Mouse (Mus musculus) C2C12 (cell line): ENCODE measurements around the gene Trak1. TPM values are rescaled to one million over a fixed set of nuclear protein-coding genes. Genes with fewer than 3 reads are reported as not detected.

Experiments
- H3K27me3 ChIP-seq: one replicate; pipeline ENCODE4 v1.6.1; 2011; ENCODE audit not compliant: control insufficient read depth, insufficient read depth, insufficient read length
- H3K36me3 ChIP-seq: one replicate; pipeline ENCODE4 v1.6.1; 2011; ENCODE audit not compliant: control insufficient read depth, insufficient read depth
- H3K4me3 ChIP-seq: one replicate; pipeline ENCODE4 v1.5.1; 2011; ENCODE audit warnings: mild to moderate bottlenecking, control low read depth; ENCODE audit not compliant: poor library complexity, insufficient read depth, severe bottlenecking
- H3K79me2 ChIP-seq: one replicate; pipeline ENCODE4 v1.6.1; 2011; ENCODE audit not compliant: control insufficient read depth, insufficient read depth
- H3K79me3 ChIP-seq: one replicate; pipeline ENCODE4 v1.6.1; 2011; ENCODE audit warnings: low read depth, control low read depth
- H3ac ChIP-seq: one replicate; pipeline ENCODE3; 2011; ENCODE audit warnings: low read depth; ENCODE audit not compliant: control insufficient read depth, insufficient read length
- CEBPB ChIP-seq: IDR thresholded peaks from one replicate; pipeline ENCODE4 v1.6.1; 2011; ENCODE audit warnings: low read depth, mild to moderate bottlenecking, control low read depth, moderate library complexity
- CTCF ChIP-seq: IDR thresholded peaks from one replicate; pipeline ENCODE4 v1.5.1; 2011; ENCODE audit not compliant: control insufficient read depth, insufficient read depth, insufficient read length
- FOSL1 ChIP-seq: IDR thresholded peaks from one replicate; pipeline ENCODE4 v1.8.0; 2011; ENCODE audit warnings: mild to moderate bottlenecking, low read length; ENCODE audit not compliant: poor library complexity, insufficient read depth, severe bottlenecking
- MAX ChIP-seq: IDR thresholded peaks from one replicate; pipeline ENCODE4 v1.6.1; 2011; ENCODE audit warnings: mild to moderate bottlenecking, control low read depth
- MYOD1 ChIP-seq: IDR thresholded peaks from one replicate; pipeline ENCODE4 v1.6.1; 2011; ENCODE audit warnings: low read depth; ENCODE audit not compliant: control insufficient read depth, insufficient read length
- MYOG ChIP-seq: IDR thresholded peaks from one replicate; pipeline ENCODE4 v1.6.1; 2011; ENCODE audit not compliant: control insufficient read depth, insufficient read length; ENCODE audit errors: extremely low read depth
- USF1 ChIP-seq: IDR thresholded peaks from one replicate; pipeline ENCODE4 v1.6.1; 2011; ENCODE audit warnings: low read depth, mild to moderate bottlenecking, control low read depth, moderate library complexity
- polyA plus RNA-seq: library from polyadenylated mRNA; unstranded; fragments of >200 nt; fragmentation: generic; extraction: Trizol; gene quantifications from one replicate; pipeline ENCODE4 v1.2.1, GENCODE M21; 2012; ENCODE audit warnings: missing spikeins

Trak1 gene
- polyA plus RNA-seq, 1 experiment = 26.6 TPM

- Histone ChIP-seq H3K36me3 (peaks cover 6% of the 10 kb centered on the region), H3ac (no peak overlapping the region), H3K4me3 (no peak overlapping the region), H3K79me3 (peaks cover 2% of the 10 kb centered on the region), H3K27me3 (no peaks in the 10 kb centered on the region), H3K79me2 (no peaks in the 10 kb centered on the region)
- TF ChIP-seq MAX (no peak), CEBPB (no peak), FOSL1 (no peak), CTCF (no peak), USF1 (no peak), MYOD1 (no peak), MYOG (no peak)
Observed at GRCm38 (mm10) chr9:121391898-121392297, 94.6 kb downstream of the Trak1 start.

GRCm38 (mm10) chr9:121392427-121392826 is 95.1 kb downstream of the Trak1 start:
- H3K36me3 ChIP-seq = peaks cover 6% of the 10 kb centered on the region
- no peaks in the 10 kb centered on the region for H3K79me2 ChIP-seq
- TF ChIP-seq CTCF (peak; percentile 33), FOSL1 (no peak), CEBPB (no peak), MYOD1 (no peak), MYOG (no peak), MAX (no peak), USF1 (no peak)
- H3ac ChIP-seq = no peak overlapping the region
- H3K79me3 ChIP-seq = peaks cover 2% of the 10 kb centered on the region
- no peak overlapping the region for H3K4me3 ChIP-seq
- H3K27me3 ChIP-seq = no peaks in the 10 kb centered on the region

GRCm38 (mm10) chr9:121393104-121393503 is 95.8 kb downstream of the Trak1 start:
- Histone ChIP-seq H3K36me3 (peaks cover 6% of the 10 kb centered on the region), H3K79me2 (peaks cover 5% of the 10 kb centered on the region), H3K79me3 (peaks cover 2% of the 10 kb centered on the region), H3ac (no peak overlapping the region), H3K27me3 (no peaks in the 10 kb centered on the region), H3K4me3 (no peak overlapping the region)
- no peak for TF ChIP-seq MYOD1
- no peak for TF ChIP-seq MYOG
- TF ChIP-seq CEBPB = no peak
- no peak for TF ChIP-seq FOSL1
- no peak for TF ChIP-seq MAX
- no peak for TF ChIP-seq CTCF
- no peak for TF ChIP-seq USF1

GRCm38 (mm10) chr9:121394882-121395281 is 97.6 kb downstream of the Trak1 start:
- Histone ChIP-seq H3ac (no peak overlapping the region), H3K36me3 (peaks cover 6% of the 10 kb centered on the region), H3K4me3 (no peak overlapping the region), H3K79me3 (peaks cover 2% of the 10 kb centered on the region), H3K79me2 (peaks cover 16% of the 10 kb centered on the region), H3K27me3 (no peaks in the 10 kb centered on the region)
- TF ChIP-seq MYOD1 (no peak), CEBPB (no peak), MYOG (no peak), MAX (no peak), USF1 (no peak), FOSL1 (no peak), CTCF (no peak)

GRCm38 (mm10) chr9:121395812-121396211 is 98.5 kb downstream of the Trak1 start:
- H3K36me3 ChIP-seq = peaks cover 6% of the 10 kb centered on the region
- H3K27me3 ChIP-seq = no peaks in the 10 kb centered on the region
- H3ac ChIP-seq = no peak overlapping the region
- H3K79me3 ChIP-seq = peaks cover 2% of the 10 kb centered on the region
- TF ChIP-seq FOSL1 (peak; percentile 76), MYOG (no peak)
- peaks cover 16% of the 10 kb centered on the region for H3K79me2 ChIP-seq
- H3K4me3 ChIP-seq = no peak overlapping the region

- Histone ChIP-seq H3K79me3 (peaks cover 2% of the 10 kb centered on the region), H3ac (no peak overlapping the region), H3K36me3 (no peaks in the 10 kb centered on the region), H3K4me3 (no peak overlapping the region), H3K79me2 (peaks cover 16% of the 10 kb centered on the region), H3K27me3 (no peaks in the 10 kb centered on the region)
- TF ChIP-seq MAX = no peak
Observed at GRCm38 (mm10) chr9:121398100-121398760, 100.9 kb downstream of the Trak1 start.
